Mouse (Mus musculus) ES-Bruce4 (cell line): ENCODE data around the gene Agps.

Experiments used
- CTCF ChIP-seq: IDR thresholded peaks from one replicate; pipeline ENCODE4 v1.8.1; 2011; ENCODE audit warnings: low read depth, low read length
- EP300 ChIP-seq: IDR thresholded peaks from 2 replicates; pipeline ENCODE4 v1.6.1; 2011; ENCODE audit warnings: low read depth, low read length; ENCODE audit not compliant: insufficient read depth
- POLR2A ChIP-seq: IDR thresholded peaks from one replicate; pipeline ENCODE4 v1.8.1; 2011; ENCODE audit warnings: low read length; ENCODE audit not compliant: insufficient read depth

DNA sequence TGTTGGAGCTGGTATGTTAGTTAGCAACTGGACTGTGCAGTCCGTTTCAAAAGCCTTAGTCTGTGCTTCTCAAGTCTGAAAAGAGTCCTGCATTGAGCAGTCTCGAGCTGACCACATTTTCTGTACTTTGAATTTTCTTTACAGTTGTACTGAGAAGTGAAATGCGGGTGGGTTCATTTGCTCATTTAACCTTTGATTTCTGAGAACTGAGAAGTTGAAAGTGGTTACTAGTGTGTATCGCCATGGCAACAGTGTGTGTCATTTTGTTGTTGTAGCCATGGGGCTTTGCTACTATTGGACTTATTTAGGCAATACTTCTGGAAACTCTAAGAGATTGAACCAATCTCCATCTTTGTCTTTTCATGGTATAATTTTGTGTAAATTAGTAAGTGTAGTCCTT, 60.0 kb downstream of the Agps start:
- TF ChIP-seq CTCF: no peak
- no peak for TF ChIP-seq POLR2A
- no peak for TF ChIP-seq EP300
